Mouse (Mus musculus) ZHBTc4 (cell line): ENCODE measurements around the gene Slc2a10.
A peak's percentile ranks its signal among the peaks of the same experiment; 100 is the strongest.

Experiments used
- DNase-seq: peaks from one replicate; pipeline ENCODE4 v3.0.0-alpha.2; 2011; ENCODE audit warnings: low read depth, low spot score

Slc2a10 gene

DNA sequence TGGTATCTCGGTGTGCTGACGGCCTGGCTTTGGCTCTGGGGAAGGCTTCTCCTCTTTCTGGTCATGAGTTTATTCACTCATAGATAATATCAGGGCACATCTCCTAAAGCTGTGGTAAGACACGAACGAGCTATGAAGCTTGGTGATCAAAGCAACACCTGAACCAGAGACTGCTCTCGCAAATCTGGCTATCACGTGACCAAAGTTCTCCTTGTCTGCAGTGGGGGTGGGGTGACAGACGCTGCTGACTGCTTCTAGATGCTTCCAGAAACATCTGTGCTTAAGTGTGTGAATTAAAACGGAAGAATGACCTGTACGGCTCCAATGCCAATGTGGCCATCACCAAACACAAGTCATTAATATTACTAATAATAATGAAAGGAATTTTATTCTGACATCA lies 6.1 kb downstream of the Slc2a10 start:
- DNase-seq: no peak

DNA sequence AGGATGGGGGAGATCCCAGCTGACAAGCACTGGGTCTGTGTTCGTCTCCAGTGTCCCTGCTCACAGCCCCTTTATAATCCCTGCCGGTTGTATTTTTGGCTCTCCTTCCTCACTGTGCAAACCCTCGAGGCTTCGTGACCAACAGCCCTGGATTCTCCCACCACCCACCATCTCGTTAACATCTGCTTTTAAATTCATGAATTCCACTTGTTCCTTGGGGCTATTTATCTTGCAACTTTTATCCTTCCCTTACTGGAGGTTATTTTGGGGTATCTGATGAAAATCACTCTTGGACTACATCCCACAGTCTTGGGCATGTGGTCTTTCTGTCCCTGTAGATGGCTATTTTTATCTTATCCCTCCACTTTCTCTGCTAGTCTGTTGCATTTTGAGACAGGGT lies 6.9 kb downstream of the Slc2a10 start:
- DNase-seq: no peak

DNA sequence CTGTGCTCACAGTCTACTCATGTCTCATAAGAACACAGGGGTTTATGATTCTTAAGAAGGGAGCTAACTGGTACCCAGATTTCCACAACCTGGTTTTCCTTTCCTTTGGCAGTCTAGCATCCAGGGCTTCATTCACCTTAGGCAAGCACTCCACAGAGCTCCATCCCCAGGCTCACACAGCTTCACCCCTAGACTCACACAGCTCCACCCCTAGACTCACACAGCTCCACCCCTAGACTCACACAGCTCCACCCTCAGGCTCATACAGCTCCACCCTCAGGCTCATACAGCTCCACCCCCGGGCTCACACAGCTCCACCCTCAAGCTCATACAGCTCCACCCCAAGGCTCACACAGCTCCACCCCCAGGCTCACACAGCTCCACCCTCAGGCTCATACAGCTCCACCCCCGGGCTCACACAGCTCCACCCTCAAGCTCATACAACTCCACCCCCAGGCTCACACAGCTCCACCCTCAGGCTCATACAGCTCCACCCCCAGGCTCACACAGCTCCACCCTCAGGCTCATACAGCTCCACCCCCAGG lies 7.4 kb downstream of the Slc2a10 start:
- peak; percentile 48 for DNase-seq

DNA sequence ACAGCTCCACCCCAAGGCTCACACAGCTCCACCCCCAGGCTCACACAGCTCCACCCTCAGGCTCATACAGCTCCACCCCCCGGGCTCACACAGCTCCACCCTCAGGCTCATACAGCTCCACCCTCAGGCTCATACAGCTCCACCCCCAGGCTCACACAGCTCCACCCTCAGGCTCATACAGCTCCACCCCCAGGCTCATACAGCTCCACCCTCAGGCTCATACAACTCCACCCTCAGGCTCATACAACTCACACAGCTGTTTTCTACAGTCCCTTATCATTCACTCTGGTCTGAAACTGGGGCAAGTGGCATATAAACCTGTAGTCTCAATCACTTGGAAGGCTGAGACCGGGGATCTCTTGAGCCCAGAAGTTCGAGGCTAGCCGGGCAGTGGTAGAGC lies 7.9 kb downstream of the Slc2a10 start:
- peak; percentile 69 for DNase-seq

DNA sequence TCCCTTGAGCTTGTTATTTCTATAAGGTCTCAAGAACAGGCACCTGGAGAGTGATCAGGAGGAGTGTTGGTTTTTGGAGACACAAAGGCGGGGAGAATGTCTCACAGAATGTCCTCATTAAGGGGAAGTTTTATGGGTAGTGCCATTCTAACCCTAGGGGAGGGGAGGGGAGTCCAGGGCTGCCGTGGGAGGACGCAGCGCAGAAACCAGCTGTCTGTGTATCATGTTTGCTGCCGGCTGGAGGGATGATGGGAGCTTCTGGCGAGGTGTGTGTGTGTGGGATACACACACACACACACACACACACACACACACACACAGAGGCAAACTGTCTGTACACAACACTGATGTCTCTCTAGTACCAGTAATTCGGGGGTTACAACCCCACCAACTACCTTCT lies 8.8 kb downstream of the Slc2a10 start:
- no peak for DNase-seq

DNA sequence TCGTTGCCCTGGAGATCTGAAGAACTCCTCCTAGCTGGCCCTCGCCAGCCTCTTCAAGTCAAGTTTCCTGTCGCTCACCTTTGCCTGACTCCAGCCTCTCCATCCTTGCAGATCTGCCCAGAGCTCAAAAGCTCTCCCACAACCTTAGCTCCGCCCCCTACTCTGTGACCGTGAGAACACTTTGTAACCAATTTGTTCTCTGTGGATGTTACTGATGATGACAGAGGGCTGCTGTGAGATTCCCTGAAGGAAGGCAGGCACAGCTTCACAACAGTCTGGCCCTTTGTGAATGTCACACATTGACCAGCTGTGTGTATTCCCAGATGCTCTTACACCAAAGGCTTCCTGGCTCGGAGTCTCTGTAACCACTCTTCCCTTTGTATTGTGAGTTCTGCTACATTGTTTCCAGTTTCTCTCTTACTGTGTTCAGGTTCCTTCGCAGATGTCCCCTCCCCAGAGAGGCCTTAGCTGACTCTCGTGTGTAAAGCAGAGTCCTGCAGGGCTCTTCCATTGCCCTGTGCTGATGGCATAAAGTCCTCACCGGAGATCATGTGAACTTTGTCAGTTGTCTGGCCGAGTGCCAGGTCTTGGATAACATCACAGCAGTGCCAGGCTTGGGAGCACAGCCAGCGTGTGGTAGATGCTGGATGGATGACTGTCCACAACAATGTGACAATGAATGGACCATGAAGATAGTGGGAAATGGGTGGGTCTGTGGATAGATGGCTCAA lies 9.4 kb downstream of the Slc2a10 start:
- peak; percentile 70 for DNase-seq

DNA sequence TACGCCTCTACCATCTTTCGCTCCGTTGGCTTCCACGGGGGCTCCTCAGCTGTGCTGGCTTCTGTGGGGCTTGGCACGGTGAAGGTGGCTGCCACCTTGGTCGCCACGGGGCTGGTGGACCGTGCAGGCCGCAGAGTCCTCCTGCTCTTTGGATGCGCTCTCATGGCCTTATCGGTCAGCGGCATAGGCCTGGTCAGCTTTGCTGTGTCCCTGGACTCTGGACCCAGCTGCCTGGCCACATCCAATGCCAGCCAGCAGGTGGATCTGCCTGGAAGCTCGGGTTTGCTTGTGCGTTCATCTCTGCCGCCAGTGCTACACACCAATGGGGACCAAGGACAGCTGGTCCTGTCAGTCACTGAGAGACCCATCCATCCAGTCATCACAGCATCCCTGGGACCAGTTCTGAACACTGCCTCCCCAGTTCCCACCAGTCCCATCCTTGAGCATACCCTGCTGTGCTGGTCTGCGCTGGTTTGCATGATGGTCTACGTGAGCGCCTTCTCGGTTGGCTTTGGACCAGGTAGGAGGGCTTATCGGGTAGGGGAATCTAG lies 11.7 kb downstream of the Slc2a10 start:
- no peak for DNase-seq

DNA sequence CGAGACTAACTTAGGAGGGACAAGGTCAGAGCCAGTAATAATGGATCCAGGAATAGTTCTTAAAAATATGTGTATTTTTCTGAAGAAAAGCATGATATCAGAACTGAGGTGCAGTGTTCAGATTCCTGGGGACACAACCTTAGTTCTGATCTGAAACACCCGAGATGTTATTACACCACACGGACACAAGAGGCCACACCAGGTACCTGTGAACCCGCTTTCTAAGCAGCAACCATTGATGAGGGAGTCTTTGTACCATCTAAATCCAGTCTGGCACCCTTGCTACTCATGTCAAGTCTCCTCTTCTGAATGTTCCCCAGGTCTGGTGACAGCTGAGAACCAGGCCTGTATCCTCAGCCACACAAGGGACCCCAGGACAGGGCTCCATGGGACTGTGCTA lies 22.0 kb downstream of the Slc2a10 start:
- no peak for DNase-seq

DNA sequence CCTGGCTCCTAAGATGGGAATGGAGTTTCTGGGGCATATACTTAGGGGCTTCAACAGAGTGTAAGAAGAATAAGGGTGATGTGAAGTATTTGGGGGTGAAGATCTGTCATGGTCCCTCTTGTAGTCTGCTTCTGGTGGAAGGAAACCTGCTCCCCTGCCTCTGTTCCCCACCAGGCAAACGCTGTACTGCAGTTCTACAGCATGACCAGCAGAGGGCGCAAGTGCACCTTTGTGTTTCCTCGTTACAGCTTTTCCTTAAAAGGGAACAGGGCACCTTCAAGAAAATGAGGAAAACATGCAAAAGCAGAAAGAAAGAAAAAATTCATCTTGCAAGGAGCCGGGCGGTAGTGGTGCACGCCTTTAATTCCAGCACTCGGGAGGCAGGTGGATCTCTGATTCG lies 25.5 kb downstream of the Slc2a10 start:
- peak; percentile 68 for DNase-seq

DNA sequence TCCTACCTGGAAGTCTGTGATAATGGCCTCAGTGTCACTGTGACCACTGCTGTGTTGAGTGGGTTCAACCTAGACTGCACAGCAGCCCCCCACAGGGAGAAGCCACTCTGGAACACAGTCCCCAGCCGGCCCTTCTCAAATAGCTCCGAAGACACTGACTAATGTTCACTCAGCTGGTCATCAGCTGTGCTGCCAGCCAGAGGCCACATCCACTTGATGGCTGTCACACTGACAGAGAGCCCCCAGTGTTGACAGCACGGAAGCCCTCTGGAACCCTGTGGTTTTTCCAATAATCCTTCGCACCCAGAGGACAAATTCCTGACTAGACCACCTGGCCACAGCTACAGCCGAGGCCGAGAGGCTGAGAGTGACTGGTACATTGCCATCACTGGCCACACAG lies 30.2 kb downstream of the Slc2a10 start:
- no peak for DNase-seq

DNA sequence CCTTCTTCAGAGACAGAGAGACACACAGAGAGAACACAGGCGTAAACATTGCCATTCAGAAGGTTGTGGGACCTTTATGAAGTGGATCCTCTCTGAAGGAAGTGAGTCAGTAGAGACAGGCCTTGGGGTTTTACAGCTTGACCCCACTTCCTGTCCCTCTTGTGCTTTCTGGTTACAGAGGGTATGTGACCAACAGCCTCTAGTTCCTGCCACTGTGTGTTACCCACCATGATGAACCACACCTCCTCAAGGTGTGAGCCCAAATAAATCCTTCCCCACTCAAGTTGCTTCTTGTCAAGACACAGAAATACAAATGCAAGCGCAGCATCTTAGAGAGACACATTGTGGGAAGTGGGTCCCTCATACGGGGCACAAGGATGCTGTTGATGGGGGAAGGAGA lies 37.4 kb downstream of the Slc2a10 start:
- DNase-seq: no peak

DNA sequence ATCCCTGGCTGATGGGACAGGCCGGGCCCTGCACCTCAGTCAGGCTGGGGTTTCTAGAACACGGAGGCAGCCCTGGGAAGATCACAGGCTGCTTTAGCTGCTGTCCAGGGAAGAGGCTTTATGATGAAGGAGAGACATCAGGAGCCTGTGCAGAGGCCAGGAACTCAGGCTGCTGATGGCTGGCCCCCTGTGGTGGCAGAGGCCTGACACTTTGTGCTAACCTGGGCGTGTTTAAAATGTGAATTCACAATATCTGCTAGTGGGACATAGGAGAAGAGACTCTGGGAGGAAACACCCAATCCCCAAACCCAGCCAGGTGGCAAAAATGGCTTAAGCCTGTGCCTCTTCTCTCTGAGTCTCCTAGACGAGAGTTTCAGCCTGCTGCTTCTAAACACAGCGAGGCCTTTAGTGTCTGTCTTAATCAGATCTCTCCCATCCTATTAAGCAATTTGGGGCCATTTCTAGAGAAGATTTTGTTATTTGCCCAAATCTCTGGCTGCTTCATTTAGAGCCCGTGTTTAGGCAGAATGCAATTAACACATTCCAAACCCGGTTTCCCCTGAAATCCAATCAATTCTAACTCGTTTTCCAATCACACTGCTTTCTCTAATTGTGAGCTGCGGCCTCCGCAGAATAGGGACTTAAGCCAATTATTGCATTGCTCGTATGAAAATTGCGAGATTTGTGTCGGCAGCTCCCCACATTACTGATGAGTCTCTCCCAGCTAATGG lies 39.5 kb downstream of the Slc2a10 start:
- DNase-seq: peak; percentile 73

DNA sequence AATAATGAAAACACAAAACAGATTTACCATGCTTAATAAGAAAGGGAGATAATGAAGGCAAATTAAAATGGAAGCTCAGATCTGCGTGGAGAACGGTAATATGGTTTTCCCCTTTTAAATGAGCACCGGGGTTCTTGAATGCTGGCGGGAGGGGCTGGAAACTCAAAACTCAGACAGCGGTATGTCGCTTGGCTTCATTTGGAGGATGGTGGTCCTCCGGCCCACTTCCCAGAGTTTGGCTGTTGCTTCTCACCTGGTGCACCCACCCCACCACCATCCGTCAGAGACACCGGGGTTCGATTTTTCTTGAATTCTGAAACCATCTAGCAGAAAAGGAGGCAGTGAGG lies 40.1 kb downstream of the Slc2a10 start:
- DNase-seq: no peak

DNA sequence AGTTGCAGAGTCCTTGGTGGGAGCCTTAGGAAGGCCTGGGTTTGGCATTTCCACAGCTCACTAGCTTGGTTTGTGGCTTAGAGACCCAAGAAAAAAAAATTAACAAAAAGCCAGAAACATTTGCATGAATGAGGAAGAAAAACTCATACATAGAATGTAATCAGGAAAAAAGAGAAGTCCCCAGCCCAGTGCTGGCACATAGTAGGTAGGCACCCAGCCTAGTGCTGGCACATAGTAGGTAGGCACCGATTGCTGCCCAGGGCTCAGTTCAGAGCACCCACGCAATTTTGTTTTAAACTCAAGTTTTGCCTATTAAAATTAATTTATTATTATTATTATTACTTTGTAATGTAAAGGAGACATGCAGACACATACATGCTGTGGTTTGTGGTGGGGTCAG lies 42.1 kb downstream of the Slc2a10 start:
- DNase-seq: no peak

DNA sequence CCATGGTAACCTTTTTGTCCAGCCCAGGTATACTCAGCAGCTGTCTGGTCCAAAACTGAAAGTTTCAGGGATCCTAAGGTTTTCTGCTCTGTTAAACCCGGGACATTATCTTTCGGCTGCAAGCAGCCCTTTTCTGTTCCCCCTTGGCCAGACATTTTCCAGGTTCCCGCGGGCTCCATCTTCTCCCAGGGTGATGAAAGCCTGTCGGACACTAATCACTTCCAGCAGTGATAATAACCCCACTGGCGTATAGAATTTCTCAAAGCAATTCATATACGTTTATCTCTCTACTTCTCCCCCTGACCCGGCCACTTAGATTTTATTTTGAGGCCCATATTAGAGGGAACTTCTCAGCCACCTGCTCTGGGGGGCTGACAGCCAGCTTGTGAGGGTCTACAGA lies 42.8 kb downstream of the Slc2a10 start:
- peak; percentile 10 for DNase-seq

DNA sequence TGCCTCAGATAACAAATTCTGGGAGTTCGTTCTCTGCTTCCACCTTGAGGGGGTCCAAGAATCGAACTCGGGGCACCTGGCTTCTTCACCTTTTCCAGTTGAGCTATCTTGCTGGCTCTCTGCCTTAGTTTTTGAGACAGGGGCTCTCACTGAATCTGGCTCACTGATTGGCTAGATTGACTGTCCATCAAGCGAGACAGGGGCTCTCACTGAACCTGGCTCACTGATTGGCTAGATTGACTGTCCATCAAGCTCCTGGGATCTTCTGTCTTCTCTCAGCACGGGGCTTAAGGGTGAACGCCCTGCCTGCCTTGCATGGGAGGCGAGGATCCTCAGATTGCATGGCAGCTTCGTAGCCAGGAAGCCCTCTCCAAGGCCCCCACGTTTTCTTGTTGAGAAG lies 43.8 kb downstream of the Slc2a10 start:
- DNase-seq: peak; percentile 100

DNA sequence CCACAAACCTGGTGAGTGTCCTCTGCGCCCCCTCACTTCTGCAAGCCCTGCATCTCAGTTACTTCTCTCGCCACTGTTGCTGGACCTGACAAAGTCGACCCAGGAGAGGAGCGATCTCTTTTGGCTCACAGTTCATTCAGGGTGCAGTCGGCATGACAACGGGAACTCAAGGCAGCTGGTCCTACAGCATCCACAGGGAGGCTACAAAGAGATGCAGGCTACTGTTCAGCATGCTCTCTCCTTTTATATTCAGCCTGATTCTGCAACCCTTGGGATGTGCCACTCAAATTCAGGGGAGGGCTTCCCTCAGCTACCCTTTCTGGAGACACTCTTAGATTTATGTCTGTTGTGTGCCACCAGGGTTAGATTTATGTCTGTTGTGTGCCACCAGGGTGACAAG lies 45.0 kb downstream of the Slc2a10 start:
- DNase-seq: peak; percentile 9

DNA sequence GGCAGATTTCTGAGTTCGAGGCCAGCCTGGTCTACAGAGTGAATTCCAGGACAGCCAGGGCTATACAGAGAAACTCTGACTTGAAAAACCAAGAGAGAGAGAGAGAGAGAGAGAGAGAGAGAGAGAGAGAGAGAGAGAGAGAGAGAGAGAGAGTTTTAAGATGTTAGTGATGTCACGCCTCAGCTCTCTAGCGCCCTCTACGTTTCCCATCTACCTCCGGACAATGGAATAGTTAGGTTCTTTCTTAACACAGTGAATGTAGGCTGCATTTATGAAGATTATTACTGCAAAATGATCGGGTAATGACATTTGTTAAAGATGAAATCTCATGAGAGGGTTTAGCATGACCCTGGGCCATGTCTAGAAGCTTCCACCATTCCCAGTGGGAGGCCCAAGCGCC lies 46.8 kb downstream of the Slc2a10 start:
- DNase-seq: peak; percentile 28

DNA sequence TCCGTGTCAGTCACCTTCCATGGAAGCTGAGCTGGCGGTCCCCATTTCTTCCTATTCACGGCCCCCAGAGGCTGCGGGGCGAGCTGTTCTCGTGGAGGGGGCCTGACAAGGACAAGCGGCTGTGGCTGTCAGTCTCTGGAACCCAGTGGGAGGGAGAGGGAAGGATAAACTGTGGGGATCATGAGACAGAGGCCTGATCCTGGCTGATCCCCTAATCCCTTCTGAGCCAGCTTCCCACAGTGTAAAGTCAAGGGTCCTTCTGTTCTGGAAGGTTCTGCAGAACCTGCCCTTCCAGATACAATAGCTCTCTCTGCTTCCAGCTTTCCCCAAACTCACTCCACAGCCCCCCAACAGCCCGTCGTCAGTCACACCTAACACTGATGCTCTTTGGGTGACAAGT lies 50.5 kb downstream of the Slc2a10 start:
- no peak for DNase-seq

DNA sequence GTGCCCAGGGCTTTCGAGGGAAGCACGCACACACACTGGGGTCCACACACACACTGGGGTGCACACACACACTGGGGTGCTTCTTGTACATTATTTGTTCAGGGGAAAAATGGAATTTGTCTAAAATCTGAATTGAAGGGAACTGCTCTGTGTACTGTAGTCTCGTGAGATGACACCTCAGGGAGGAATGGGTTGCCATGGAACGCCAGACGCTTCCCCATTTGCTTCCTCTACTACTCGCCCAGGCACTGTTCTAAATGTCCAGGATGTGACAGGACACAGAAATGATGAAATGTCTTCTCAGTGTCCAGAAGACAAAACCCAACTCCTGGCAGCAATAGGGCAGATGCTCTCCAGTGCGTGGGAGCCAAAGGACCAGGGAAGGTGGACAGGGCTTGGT lies 53.7 kb downstream of the Slc2a10 start:
- DNase-seq: no peak

DNA sequence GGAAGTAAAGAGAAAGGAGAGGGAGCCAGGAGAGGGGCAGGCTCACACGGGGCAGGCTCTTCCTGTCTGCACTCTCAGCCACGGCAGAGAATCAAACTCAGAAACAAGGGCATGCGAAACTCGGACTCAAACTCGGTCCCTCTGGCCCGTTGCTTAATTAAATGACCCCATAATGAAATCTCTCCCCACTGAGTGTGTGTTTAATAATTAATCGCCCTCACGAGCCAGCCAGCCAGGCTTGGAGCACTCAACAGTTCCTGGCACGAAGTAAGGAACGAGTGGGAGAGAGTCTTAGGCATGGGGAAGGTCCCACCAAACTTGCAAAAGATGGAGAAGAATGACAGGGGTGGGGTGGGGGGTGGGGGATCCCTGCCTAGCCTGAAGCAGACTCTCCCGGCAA lies 55.3 kb downstream of the Slc2a10 start:
- no peak for DNase-seq

DNA sequence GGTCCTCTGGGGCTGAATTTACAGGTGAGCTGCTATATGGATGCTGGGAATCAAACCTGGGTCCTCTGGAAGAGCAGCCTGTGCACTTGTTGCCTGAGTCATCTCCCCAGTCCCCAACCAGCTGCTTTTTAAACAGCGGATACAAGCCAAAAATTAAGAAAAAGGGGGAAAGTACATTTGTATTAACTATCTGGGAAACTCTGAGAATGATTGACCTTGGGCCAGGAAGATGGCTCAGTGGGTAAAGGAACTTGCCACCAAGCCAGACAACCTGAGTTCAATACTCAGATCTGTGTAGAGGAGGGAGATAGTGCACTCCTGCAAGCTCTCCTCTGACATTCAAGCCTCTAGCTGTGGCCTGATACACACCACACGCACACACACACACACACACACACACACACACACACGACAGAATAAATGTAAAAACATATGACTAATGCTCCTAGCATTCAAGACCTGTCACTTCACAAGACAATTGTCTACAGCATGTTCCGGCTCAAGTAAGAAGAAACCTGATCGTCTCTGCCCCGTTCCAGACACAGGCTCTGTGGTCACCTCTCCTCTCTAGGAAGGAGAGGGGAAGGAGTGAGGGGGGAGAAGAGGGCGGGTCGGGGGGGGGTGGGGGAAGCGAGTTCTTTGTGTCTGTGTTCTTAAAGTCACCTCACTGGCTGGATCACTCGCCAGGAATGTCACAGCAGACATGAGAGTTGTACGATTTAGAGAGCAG lies 56.1 kb downstream of the Slc2a10 start:
- DNase-seq: peak; percentile 12
